Mouse (Mus musculus): ENCODE results near the gene Wdr4. TPM values are rescaled to one million over a fixed set of nuclear protein-coding genes. Genes with fewer than 3 reads are reported as not detected.

The Wdr4 gene
- polyA plus RNA-seq, 1 experiment from 2014 or later, result 33.4 TPM

- Histone ChIP-seq H3K27ac (ENCODE audit: low read depth, low read length) (no peak overlapping the region), H3K27me3 (ENCODE audit: control insufficient read depth, insufficient read depth, low read length) (no peaks in the 10 kb centered on the region), H3K4me3 (ENCODE audit: low read depth, low read length) (no peak overlapping the region), H3K4me2 (replicated peaks; ENCODE audit: low read depth, low read length) (no peak overlapping the region), H3K9ac (ENCODE audit: low read depth, low read length) (no peak overlapping the region), H3K9me3 (ENCODE audit: control insufficient read depth, low read length) (no peaks in the 10 kb centered on the region), H3K36me3 (ENCODE audit: control insufficient read depth, insufficient read depth, low read length) (0 out of 2 replicates have a peak, but pooled peaks cover 6% of the 10 kb centered on the region), H3K4me1 (replicated peaks; ENCODE audit: control insufficient read depth, insufficient read depth, low read length) (no peaks in the 10 kb centered on the region; the same call in 1 of the 2 replicates)
- 100% methylated on average over 3 of the region's 3 CpGs for WGBS
- no peak for DNase-seq (ENCODE audit: low spot score)
- no peak for ATAC-seq (ENCODE audit: low FRiP score)
Measured at GRCm38 (mm10) chr17:31525816-31526215, 6.0 kb upstream of the Wdr4 start.

- H3K36me3 ChIP-seq (ENCODE audit: control insufficient read depth, insufficient read depth, low read length), result 0 out of 2 replicates have a peak, but pooled peaks cover 6% of the 10 kb centered on the region
Measured at GRCm38 (mm10) chr17:31525114-31525513, 5.3 kb upstream of the Wdr4 start.

GRCm38 (mm10) chr17:31521948-31522347, 2.2 kb upstream of the Wdr4 start:
- no peak overlapping the region for H3K27ac ChIP-seq (ENCODE audit: low read depth, low read length)
- H3K4me2 ChIP-seq (replicated peaks; ENCODE audit: low read depth, low read length), result no peak overlapping the region
- DNase-seq (ENCODE audit: low spot score), result no peak
- H3K36me3 ChIP-seq (ENCODE audit: control insufficient read depth, insufficient read depth, low read length), result no peaks in the 10 kb centered on the region
- H3K27me3 ChIP-seq (ENCODE audit: control insufficient read depth, insufficient read depth, low read length), result no peaks in the 10 kb centered on the region
- 90% methylated on average over 6 of the region's 6 CpGs for WGBS
- no peak for ATAC-seq (ENCODE audit: low FRiP score)
- no peak overlapping the region for H3K4me3 ChIP-seq (ENCODE audit: low read depth, low read length)
- no peaks in the 10 kb centered on the region; the same call in 1 of the 2 replicates for H3K4me1 ChIP-seq (replicated peaks; ENCODE audit: control insufficient read depth, insufficient read depth, low read length)
- no peaks in the 10 kb centered on the region for H3K9me3 ChIP-seq (ENCODE audit: control insufficient read depth, low read length)
- H3K9ac ChIP-seq (ENCODE audit: low read depth, low read length), result no peak overlapping the region

More at GRCm38 (mm10) chr17:31525114-31525513, 5.3 kb upstream of the Wdr4 start:
- Histone ChIP-seq H3K4me3 (ENCODE audit: low read depth, low read length) (no peak overlapping the region), H3K4me2 (replicated peaks; ENCODE audit: low read depth, low read length) (no peak overlapping the region), H3K27me3 (ENCODE audit: control insufficient read depth, insufficient read depth, low read length) (no peaks in the 10 kb centered on the region), H3K9ac (ENCODE audit: low read depth, low read length) (no peak overlapping the region), H3K27ac (ENCODE audit: low read depth, low read length) (no peak overlapping the region), H3K4me1 (replicated peaks; ENCODE audit: control insufficient read depth, insufficient read depth, low read length) (no peaks in the 10 kb centered on the region; the same call in 1 of the 2 replicates), H3K9me3 (ENCODE audit: control insufficient read depth, low read length) (no peaks in the 10 kb centered on the region)
- 96% methylated on average over 4 of the region's 4 CpGs for WGBS
- ATAC-seq (ENCODE audit: low FRiP score) (no peak), DNase-seq (ENCODE audit: low spot score) (no peak)

GRCm38 (mm10) chr17:31520895-31521294, 1.1 kb upstream of the Wdr4 start:
- peak overlapping the region; percentile 67; the same call in 1 of the 2 replicates for H3K9ac ChIP-seq (ENCODE audit: low read depth, low read length)
- no peaks in the 10 kb centered on the region for H3K27me3 ChIP-seq (ENCODE audit: control insufficient read depth, insufficient read depth, low read length)
- H3K4me2 ChIP-seq (replicated peaks; ENCODE audit: low read depth, low read length), result peak overlapping the region; percentile 64
- H3K4me1 ChIP-seq (replicated peaks; ENCODE audit: control insufficient read depth, insufficient read depth, low read length), result no peaks in the 10 kb centered on the region; the same call in 1 of the 2 replicates
- WGBS, result 17% methylated on average over 3 of the region's 3 CpGs
- H3K36me3 ChIP-seq (ENCODE audit: control insufficient read depth, insufficient read depth, low read length), result no peaks in the 10 kb centered on the region
- H3K27ac ChIP-seq (ENCODE audit: low read depth, low read length), result no peak overlapping the region
- ATAC-seq (ENCODE audit: low FRiP score) (no peak), DNase-seq (ENCODE audit: low spot score) (no peak)
- H3K4me3 ChIP-seq (ENCODE audit: low read depth, low read length), result peak overlapping the region; percentile 71
- no peaks in the 10 kb centered on the region for H3K9me3 ChIP-seq (ENCODE audit: control insufficient read depth, low read length)

GRCm38 (mm10) chr17:31519344-31519945, 335 bp downstream of the Wdr4 start:
- DNase-seq (ENCODE audit: low spot score), result no peak
- H3K27me3 ChIP-seq (ENCODE audit: control insufficient read depth, insufficient read depth, low read length), result no peaks in the 10 kb centered on the region
- ATAC-seq (ENCODE audit: low FRiP score), result peak; percentile 61
- H3K9ac ChIP-seq (ENCODE audit: low read depth, low read length), result no peak overlapping the region
- 3% methylated on average over 7 of the region's 7 CpGs for WGBS
- H3K4me3 ChIP-seq (ENCODE audit: low read depth, low read length), result peak overlapping the region; percentile 71
- H3K4me1 ChIP-seq (replicated peaks; ENCODE audit: control insufficient read depth, insufficient read depth, low read length), result no peaks in the 10 kb centered on the region; the same call in 1 of the 2 replicates
- peak overlapping the region; percentile 64 for H3K4me2 ChIP-seq (replicated peaks; ENCODE audit: low read depth, low read length)
- H3K27ac ChIP-seq (ENCODE audit: low read depth, low read length), result 0 out of 2 replicates have a peak overlapping the region, but pooled peaks have one; percentile 24
- no peaks in the 10 kb centered on the region for H3K36me3 ChIP-seq (ENCODE audit: control insufficient read depth, insufficient read depth, low read length)
- no peaks in the 10 kb centered on the region for H3K9me3 ChIP-seq (ENCODE audit: control insufficient read depth, low read length)

GRCm38 (mm10) chr17:31514696-31515095, 5.1 kb downstream of the Wdr4 start:
- no peaks in the 10 kb centered on the region for H3K27me3 ChIP-seq (ENCODE audit: control insufficient read depth, insufficient read depth, low read length)
- H3K36me3 ChIP-seq (ENCODE audit: control insufficient read depth, insufficient read depth, low read length), result no peaks in the 10 kb centered on the region
- no peak overlapping the region for H3K4me3 ChIP-seq (ENCODE audit: low read depth, low read length)
- DNase-seq (ENCODE audit: low spot score), result peak; percentile 36
- no peak overlapping the region for H3K9ac ChIP-seq (ENCODE audit: low read depth, low read length)
- H3K4me1 ChIP-seq (replicated peaks; ENCODE audit: control insufficient read depth, insufficient read depth, low read length), result no peaks in the 10 kb centered on the region; the same call in 1 of the 2 replicates
- 84% methylated on average over 1 of the region's 1 CpGs for WGBS
- ATAC-seq (ENCODE audit: low FRiP score), result no peak
- H3K9me3 ChIP-seq (ENCODE audit: control insufficient read depth, low read length), result no peaks in the 10 kb centered on the region
- no peak overlapping the region for H3K4me2 ChIP-seq (replicated peaks; ENCODE audit: low read depth, low read length)
- H3K27ac ChIP-seq (ENCODE audit: low read depth, low read length), result no peak overlapping the region

- Histone ChIP-seq H3K4me2 (replicated peaks; ENCODE audit: low read depth, low read length) (peak overlapping the region; percentile 58), H3K27ac (ENCODE audit: low read depth, low read length) (no peak overlapping the region), H3K4me1 (replicated peaks; ENCODE audit: control insufficient read depth, insufficient read depth, low read length) (no peaks in the 10 kb centered on the region; the same call in 1 of the 2 replicates), H3K4me3 (ENCODE audit: low read depth, low read length) (peak overlapping the region; percentile 57), H3K36me3 (ENCODE audit: control insufficient read depth, insufficient read depth, low read length) (0 out of 2 replicates have a peak, but pooled peaks cover 5% of the 10 kb centered on the region), H3K9me3 (ENCODE audit: control insufficient read depth, low read length) (no peaks in the 10 kb centered on the region), H3K9ac (ENCODE audit: low read depth, low read length) (peak overlapping the region; percentile 50), H3K27me3 (ENCODE audit: control insufficient read depth, insufficient read depth, low read length) (no peaks in the 10 kb centered on the region)
- DNase-seq (ENCODE audit: low spot score) (no peak), ATAC-seq (ENCODE audit: low FRiP score) (no peak)
- 19% methylated on average over 6 of the region's 6 CpGs for WGBS
Measured at GRCm38 (mm10) chr17:31512593-31512992, 7.2 kb downstream of the Wdr4 start.

- Histone ChIP-seq H3K27ac (ENCODE audit: low read depth, low read length) (peak overlapping the region; percentile 38; the same call in 1 of the 2 replicates), H3K4me2 (replicated peaks; ENCODE audit: low read depth, low read length) (peak overlapping the region; percentile 58), H3K9me3 (ENCODE audit: control insufficient read depth, low read length) (no peaks in the 10 kb centered on the region), H3K4me3 (ENCODE audit: low read depth, low read length) (peak overlapping the region; percentile 57), H3K4me1 (replicated peaks; ENCODE audit: control insufficient read depth, insufficient read depth, low read length) (no peaks in the 10 kb centered on the region; the same call in 1 of the 2 replicates), H3K9ac (ENCODE audit: low read depth, low read length) (peak overlapping the region; percentile 50), H3K36me3 (ENCODE audit: control insufficient read depth, insufficient read depth, low read length) (peaks cover 5% of the 10 kb centered on the region; the same call in 1 of the 2 replicates), H3K27me3 (ENCODE audit: control insufficient read depth, insufficient read depth, low read length) (no peaks in the 10 kb centered on the region)
- peak; percentile 94 for ATAC-seq (ENCODE audit: low FRiP score)
- peak; percentile 94 for DNase-seq (ENCODE audit: low spot score)
- WGBS, result under 1% methylated on average over 56 of the region's 56 CpGs
Measured at GRCm38 (mm10) chr17:31511792-31512495, 7.8 kb downstream of the Wdr4 start.
